Mouse (Mus musculus): ENCODE measurements around the gene Reps2.

Reps2 gene

DNA sequence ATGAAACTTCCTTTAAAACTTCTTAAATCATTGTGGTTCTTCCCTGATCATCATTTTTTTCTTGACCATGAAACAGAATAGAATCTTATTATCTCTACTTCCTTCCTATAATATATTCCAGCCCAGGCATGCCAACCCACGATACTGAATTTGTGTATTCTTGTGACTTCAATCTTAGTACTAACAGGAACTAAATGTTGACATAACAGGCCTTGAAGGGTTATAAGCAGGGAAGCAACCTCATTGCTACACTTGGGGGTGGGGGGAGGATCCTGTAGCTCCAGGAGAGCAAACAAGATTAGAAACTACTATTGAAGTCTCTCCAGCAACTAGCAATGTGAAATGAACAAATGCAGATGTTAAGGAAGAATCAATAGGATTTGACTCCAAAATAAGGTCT lies 154.8 kb downstream of the Reps2 start:
- DNase-seq (ENCODE audit: low spot score in 2 of 2) = no peak

DNA sequence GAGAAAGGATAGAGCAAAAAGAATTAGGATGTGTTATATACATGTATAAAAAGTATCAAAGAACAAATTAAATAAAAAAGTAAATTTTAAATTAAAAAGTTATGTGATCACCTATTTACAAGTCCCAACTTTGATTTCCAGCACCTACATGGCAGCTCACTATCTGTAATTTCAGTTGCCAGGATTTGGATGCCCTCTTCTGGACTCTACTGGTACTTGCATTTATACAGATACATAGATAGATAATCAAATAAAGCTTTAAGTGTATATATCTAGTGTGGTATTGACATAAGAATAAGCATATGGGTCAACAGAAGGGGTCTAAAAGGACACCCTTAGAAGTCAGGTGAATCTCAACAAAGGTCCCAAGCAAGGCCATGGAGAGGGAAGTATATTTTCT lies 155.7 kb downstream of the Reps2 start:
- no peak for DNase-seq (ENCODE audit: low spot score in 2 of 2)

DNA sequence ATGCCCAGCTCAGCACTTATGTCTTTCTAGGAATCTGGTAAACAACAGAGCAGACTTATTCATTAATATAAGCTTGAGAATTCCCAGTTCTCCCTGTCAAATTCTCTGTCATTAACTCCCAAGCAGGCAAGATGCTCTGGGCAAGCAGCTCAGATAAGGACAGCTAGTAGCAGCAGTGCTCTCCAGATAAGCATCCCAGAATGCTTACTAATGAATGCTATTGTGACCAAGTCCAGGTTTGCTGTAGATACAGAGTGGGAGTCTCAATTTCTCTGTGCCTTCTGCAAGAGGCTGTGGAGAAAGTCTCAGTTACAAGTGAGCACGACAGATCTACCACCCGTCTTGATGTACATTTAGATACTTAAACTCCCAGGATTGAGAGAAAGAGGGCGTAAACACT lies 173.2 kb downstream of the Reps2 start:
- no peak for DNase-seq (ENCODE audit: low spot score in 2 of 2)

DNA sequence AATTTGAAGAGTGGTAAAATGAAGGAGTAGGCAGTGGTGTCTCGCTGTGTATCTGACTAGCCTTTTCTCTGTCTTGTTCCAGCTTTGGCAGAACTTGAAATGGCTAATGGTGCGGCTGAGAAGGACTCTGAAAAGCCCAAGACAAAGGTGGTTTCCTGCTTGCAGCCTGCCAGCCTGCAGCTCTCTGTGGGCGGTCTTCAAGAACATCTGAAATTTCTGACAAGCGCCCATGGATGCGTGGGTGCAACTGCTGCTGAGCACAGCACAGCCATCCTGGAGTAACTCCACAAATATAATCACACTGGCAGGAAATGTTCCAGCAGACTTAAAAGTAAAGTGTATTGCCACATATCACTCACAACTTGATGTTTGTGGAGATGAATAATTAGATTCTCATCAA lies 181.3 kb downstream of the Reps2 start:
- DNase-seq (ENCODE audit: low spot score in 2 of 2) = peak; percentile 45 to 81

DNA sequence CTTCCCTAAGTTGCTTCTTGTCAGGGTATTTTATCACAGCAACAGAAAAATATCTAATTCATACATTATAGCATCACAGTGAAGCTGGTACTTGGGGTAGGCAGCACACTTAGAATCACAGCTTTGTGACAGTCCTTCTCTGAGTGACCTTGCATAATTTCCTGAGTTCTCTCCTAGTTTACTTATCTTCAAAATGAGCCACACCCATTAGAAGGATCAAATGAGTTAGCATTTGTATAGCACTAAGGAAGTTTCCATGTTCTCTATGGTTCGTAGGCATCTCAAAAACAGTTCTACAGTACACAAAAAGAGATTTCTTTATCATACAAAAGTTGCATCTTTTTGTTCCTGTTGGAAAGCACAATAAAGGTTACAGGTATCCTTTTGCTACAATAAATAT lies 187.0 kb downstream of the Reps2 start:
- DNase-seq (ENCODE audit: low spot score in 2 of 2) = no peak

DNA sequence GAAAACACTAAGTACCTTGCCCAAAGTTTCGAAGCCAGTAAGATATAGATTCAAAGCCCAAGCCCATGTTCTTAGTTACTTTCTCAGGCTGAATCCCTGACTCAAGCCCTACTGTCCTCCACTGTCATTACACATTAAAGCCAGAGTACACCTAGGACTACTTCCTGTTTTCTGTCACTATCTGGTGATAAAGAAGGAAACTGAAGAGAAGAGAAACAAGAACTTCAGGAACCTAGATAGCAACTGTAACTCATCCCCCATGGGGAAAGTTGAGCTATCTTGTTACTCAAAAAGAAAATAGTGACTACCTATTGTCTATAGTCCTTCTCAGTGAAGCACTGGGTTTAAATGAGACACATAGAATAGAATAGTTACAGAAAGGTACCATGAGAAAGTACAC lies 188.1 kb downstream of the Reps2 start:
- DNase-seq (ENCODE audit: low spot score in 2 of 2) = no peak

DNA sequence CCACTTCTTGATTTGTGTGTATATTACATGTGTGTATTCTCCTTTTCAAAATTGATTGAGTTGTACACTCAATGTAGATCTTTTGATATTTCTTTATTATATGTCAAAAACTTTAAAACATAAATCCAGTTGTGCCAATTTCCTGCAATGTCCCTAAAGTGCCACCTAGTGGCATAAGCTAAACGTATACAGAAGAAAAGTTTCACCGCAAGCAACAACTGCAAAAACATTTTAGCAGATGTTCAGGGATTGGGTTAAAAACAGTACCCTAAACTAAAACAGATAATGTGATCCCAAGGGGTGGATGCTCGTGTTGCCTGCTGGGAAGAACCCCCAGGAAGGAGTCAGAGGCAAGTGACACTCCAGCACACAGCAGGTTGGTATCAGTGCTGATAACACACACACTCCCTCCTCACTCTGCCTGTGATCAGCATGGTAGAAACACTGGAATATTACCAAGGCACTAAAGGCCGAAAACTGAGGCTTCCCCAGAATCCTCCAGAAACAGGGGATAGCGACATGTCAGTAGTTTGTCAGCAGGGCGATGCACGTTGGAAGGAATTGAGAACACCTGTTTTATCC lies 189.5 kb downstream of the Reps2 start:
- no peak for DNase-seq (ENCODE audit: low spot score in 2 of 2)

DNA sequence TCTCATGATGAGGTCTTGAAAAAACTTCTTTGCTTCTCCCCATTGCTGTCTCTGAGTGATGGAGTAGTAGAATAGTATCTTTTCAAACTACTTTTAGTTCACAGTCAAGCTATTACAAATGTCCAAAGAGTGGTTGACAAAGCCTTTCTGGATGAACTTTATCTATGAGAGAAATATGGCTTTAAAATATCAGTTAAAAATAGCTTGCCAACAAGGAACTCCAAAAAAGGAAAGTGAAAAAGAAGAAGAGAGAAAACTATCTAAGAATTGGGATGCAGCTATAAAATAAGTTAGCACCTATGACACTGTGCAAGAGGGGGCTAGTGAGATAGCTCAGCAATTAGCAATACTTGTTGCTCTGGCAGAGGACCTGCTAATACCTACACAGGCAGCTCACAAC lies 190.8 kb downstream of the Reps2 start:
- DNase-seq (ENCODE audit: low spot score in 2 of 2) = no peak

DNA sequence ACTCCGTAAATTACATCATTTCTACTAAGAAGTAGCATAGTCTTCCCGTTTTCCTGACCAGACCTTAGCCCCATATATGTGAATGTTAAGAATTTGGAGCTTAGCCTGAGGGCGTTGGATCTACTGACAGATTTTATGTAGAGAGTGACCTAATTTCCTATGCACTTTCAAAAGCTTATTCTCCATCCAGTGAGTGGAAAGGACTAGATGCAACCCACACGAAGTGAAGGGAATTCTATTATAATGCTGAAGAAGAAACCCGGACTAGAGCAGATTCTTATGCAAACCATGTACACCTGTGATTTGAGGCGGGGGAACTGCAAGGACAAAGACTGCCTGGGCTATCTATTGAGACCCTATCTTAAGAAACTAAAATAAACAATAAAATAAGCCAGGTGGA lies 195.5 kb downstream of the Reps2 start:
- no peak for DNase-seq (ENCODE audit: low spot score in 2 of 2)

DNA sequence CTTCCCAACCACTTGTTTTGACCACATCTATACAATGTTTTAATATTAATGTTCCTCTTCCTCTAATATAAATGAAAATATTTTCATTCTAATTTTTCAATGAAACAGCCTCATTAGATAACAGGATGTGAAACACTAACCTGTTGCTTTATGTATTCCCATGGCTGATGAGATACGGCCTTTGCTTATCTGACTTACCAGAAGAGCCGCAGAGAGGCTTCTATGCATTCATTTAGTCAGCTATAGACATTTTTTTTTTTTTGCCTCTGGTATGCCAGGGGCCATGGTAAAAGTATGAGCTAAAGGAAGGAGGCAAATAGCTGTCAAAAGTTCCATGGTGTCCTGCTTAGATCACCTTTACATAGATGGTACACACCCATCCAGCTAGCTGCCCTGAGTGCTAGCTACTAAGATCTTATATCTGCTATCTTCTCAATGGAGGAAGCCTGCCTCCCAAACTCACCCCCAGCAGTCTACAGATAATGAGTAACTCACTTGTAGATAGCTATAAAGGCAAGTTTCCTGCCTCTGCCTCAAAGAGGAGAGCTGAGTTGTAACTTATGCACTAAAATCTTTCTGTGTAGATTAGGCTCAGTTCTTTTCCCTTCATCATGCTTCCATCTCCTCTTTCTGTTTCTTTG lies 196.7 kb downstream of the Reps2 start:
- no peak for DNase-seq (ENCODE audit: low spot score in 2 of 2)

DNA sequence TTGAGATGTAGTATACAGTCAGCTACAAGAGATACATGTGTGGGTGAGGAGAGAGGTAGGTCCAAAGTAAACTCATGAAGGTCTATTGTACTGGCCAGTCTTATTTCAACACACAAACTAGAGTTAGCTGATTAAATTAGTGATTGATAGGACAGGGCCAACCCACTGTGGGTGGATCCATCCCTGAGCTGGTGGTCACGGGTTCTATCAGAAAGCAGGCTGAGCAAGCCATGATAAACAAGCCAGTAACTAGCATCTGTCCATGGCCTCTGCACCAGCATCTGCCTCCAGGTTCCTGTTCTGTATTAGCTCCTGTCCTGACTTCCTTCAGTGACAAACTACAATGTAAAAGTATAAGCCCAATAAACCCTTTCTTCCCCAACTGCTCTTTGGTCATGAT lies 200.1 kb downstream of the Reps2 start:
- no peak for DNase-seq (ENCODE audit: low spot score in 2 of 2)

DNA sequence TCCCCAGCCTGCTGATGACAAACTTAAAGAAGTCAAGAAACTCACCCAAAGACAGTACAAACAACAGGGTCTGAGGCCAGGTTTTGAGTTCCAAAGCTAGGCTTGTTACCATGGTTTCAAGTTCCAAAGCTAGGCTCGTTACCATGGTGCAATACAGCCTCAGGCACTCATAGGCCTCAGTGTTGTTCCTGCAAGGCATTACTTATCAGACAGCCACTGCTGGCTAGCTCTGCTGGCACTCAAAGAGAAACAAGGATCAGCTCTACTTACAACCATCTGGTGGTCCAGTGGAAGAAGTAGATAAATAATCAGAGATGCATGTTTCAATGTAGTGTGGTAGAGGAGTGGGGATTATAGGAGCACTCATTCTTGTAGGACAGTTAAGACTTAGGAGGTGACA lies 200.5 kb downstream of the Reps2 start:
- DNase-seq (ENCODE audit: low spot score in 2 of 2) = no peak

DNA sequence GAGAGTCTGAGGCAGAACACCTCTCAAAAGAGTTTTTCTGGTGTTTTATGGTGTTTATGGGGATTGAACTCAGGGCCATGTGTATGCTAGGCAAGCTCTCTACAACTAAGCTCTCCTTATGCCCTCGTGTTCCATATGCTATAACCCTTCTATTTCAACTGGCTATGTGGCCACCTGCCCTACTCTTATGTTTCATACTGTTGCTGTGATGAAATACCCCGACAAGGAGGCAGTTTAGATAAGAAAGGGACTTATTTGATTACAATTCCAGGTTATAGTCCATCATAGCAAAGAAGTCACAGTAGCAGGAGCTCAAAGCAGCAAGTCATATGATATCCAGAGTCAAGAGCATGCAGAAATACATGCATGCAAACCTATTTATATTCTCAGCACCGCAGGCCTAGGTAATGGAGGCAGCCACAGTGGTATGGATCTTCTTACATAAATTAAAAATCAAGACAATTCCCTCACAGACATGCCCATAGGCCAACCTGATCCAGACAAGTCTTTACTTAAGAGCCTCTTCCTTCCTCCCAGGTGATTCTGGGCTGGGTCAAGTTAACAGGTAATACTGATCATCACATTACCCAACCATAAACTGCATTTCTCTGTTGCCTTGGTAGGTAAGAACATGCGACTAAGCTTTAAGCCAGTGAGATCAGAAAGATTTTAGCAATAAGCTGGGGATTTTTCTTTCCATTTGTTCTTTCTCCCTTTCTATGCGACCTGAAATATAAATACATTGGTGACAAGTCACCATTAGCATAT lies 210.5 kb downstream of the Reps2 start:
- no peak for DNase-seq (ENCODE audit: low spot score in 2 of 2)

DNA sequence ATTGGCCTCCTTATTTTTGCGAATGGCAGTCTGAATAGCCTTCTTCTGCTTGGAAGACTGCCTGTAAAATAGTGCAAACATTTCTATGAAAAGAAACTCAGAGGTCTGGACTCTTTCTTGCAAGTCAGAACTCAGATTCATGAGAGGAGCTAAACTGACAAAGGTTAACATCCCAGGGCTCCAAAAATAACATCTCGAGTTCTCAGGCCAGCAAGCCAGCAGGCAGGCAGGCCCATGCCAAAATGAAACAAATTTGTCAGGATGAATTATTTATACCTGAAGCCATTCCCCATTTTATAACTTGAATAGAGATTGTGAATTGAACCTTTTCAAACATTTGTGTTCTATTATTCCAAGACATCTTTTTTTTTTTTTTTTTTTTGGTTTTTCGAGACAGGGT lies 215.8 kb downstream of the Reps2 start:
- no peak for DNase-seq (ENCODE audit: low spot score in 2 of 2)

DNA sequence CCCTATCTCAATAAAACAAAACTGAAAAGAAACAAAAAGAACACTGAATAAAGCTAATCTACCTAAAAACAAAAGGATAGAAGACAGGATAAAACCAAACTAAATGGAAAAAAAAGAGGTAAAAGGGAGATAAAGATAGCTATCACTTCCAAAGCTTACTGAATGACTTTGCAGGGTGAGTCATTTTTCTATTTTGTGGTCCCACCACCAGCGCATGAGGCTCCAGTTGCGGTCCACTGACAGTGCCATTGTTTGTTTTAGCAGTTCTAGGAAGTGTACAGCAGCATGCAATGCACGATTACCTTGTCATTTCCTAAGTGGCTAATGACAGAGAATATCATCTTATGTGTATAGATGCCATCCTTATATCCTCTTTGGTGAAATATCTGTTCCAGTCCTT lies 224.0 kb downstream of the Reps2 start:
- no peak for DNase-seq (ENCODE audit: low spot score in 2 of 2)

DNA sequence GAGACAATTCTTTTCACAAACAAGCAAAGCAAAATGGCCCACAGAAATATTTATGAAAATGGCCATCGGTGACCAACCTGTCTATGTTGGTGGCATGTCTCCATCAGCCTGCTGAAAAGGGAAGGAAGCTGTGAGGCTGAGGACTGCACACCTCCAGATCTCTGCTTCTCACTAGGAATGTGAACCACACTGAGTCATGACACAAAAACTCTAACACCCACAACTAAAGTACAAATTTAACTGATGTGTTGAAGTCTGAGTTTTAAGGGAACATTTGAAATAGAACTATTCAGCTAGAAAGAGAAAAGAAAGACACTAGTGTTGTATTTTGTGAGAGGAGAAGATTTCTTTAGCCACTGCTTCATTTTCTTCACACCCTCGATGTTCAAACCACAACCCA lies 230.3 kb downstream of the Reps2 start:
- DNase-seq (ENCODE audit: low spot score in 2 of 2) = peak in 1 of 2 experiments; percentile 24

DNA sequence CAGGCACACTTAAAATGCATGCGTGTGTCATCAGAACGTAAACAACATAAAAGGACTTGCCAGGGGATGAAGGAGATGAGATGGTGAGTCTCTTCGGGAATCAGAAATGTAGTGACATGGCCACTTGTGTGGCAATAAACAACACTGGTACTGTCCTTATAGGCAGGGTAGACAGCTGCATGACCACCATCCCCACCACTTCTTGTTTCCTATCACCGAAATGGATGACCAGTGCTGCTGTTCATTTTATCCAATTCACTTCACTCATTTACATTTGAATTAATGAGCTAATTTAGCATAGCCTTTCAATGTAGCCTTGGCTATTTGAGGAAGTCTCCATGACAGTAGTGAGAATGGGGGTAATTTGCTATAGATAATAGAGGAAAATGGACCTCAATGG lies 236.2 kb downstream of the Reps2 start:
- no peak for DNase-seq (ENCODE audit: low spot score in 2 of 2)

DNA sequence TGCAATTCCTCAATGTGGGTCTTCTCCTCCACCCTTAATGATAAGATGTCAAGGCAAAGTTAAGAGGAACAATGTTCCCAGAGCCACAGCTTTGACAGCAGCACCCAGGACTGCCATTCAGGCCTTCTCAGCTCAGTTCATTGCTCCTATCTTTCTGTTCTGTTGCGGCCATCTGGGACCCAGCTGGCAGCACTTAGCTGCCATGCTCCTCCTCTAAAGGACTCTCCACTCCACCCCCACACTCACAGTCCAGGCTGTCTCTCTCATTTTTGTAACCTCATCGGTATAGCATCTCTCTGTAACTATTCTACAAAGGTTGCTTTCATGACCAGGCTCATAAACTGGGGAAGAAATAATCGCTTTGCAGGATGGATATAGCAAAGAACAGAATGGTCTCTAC lies 241.0 kb downstream of the Reps2 start:
- peak in 1 of 2 experiments; percentile 13 for DNase-seq (ENCODE audit: low spot score in 2 of 2)

DNA sequence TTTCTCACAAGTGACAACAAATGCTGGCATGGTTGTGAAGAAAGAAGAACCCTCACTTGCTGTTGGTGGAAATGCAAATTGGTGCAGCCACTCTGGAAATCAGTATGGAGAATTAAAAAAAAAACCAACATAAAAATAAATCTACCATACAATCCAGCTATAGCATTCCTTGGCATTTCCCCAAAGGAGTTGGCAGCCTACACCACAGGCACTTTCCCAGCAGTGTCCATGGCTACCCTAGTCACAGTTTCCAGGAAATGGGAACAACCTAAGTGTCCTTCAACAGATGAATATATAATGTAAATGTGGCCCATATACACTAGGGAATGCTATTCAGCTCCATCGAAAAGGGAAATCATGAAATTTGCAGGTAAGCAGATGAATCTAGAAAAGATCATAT lies 262.7 kb downstream of the Reps2 start:
- DNase-seq (ENCODE audit: low spot score in 2 of 2) = peak in 1 of 2 experiments; percentile 42

DNA sequence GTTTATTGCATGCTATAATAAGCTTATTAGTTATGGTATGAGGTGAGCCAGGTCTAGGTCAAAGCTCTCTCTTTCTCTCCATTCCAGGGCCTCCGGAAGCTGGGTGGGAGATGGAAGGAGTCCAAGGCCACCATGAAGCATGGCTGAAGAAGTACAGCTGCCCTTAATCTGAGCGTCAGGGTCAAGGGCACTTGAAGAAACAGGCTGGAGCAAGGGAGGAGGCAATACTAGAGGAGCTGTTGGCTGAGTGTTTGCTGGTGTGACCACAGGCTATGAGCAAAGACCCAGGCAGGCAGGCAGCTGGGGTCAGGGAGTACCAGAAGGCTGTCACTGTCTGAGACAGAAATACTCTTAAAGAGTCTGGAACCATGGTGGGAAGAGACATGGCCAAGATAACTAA lies 280.2 kb downstream of the Reps2 start:
- no peak for DNase-seq (ENCODE audit: low spot score in 2 of 2)
